Mouse (Mus musculus) neural tube, embryonic 12.5 days (tissue): Measurements from ENCODE around the gene Chd5. TPM values are rescaled to one million over a fixed set of nuclear protein-coding genes. Genes with fewer than 3 reads are reported as not detected.

ENCODE experiments used
- ATAC-seq: fragments of 200-750 bp; cut with Nextera tagmentation; 2 replicates; pipeline ENCODE4 v1.8.0; 2017; ENCODE audit warnings: low read depth, mild to moderate bottlenecking, moderate TSS enrichment, moderate library complexity; ENCODE audit not compliant: low FRiP score
- H3K27ac ChIP-seq: fragments of 300-500 bp; sonication (generic); 2 replicates; pipeline ENCODE4 v1.5.1; 2016
- H3K27me3 ChIP-seq: fragments of 300-500 bp; sonication (generic); replicated peaks from 2 replicates; pipeline ENCODE4 v1.6.1; 2016; ENCODE audit warnings: mild to moderate bottlenecking
- H3K36me3 ChIP-seq: fragments of 300-500 bp; sonication (generic); 2 replicates; pipeline ENCODE4 v1.6.1; 2016; ENCODE audit warnings: mild to moderate bottlenecking
- H3K4me1 ChIP-seq: fragments of 300-500 bp; sonication (generic); 2 replicates; pipeline ENCODE4 v1.6.1; 2016
- H3K4me2 ChIP-seq: fragments of 300-500 bp; sonication (generic); replicated peaks from 2 replicates; pipeline ENCODE4 v1.6.1; 2016; ENCODE audit warnings: mild to moderate bottlenecking
- H3K4me3 ChIP-seq: fragments of 300-500 bp; sonication (generic); 2 replicates; pipeline ENCODE4 v1.5.1; 2016
- H3K9ac ChIP-seq: fragments of 300-500 bp; sonication (generic); 2 replicates; pipeline ENCODE4 v1.6.1; 2016; ENCODE audit warnings: mild to moderate bottlenecking
- H3K9me3 ChIP-seq: fragments of 300-500 bp; sonication (generic); 2 replicates; pipeline ENCODE4 v1.6.1; 2016; ENCODE audit warnings: mild to moderate bottlenecking
- WGBS: fragments of 180-500 bp; shearing (Covaris S2); methylation state at CpG from one replicate; pipeline ENCODE4 v1.1.7; 2016; 5-methylcytosine and 5-hydroxymethylcytosine counted together
- polyA plus RNA-seq: library from polyadenylated mRNA; unstranded; fragments of >200 nt; fragmentation: Nextera tagmentation; extraction: Ambion mirVana; gene quantifications from 2 replicates; pipeline ENCODE4 v1.2.1, GENCODE M21; 2016

Gene Chd5
- polyA plus RNA-seq, 1 experiment from 2014 or later, result 6.1 TPM

DNA sequence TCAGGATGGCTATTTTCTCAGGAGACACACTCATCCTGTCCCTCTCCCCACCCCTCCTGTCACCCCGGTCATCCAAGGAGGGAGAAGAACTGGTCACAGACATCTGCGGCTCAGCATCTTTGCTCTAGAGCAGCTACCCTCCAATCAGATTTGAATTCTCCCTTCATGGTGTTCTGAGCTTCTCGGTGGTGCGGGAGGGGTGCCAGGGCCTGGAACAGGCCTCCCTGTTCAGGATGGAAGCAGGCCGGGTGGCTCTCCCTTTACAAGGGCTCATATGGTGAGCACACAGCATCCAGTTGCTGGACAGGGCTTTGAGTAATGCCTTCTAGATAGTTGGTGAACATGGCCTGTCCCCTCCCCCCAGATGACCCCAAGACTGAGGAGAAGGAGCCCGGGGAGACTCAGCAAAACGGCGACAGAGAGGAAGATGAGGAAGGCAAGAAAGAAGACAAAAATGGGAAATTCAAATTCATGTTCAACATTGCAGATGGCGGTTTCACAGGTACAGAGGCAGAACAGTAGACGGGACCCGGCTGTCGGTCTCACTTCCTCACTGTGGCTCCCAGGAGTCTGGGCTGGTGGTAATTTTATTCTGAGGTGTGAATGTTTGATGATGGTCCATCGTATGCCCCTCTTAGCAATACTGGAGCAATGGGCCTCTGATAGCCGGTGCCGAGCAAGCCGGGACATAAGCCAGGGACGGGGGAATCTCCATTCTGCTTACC is 44.2 kb downstream of the Chd5 start:
- Histone ChIP-seq H3K4me3 (no peak overlapping the region), H3K9me3 (no peaks in the 10 kb centered on the region), H3K27ac (no peak overlapping the region), H3K9ac (no peak overlapping the region), H3K27me3 (no peaks in the 10 kb centered on the region), H3K4me1 (no peaks in the 10 kb centered on the region), H3K36me3 (no peaks in the 10 kb centered on the region), H3K4me2 (no peak overlapping the region)
- WGBS, result 89% methylated on average over 17 of the region's 17 CpGs
- no peak for ATAC-seq

DNA sequence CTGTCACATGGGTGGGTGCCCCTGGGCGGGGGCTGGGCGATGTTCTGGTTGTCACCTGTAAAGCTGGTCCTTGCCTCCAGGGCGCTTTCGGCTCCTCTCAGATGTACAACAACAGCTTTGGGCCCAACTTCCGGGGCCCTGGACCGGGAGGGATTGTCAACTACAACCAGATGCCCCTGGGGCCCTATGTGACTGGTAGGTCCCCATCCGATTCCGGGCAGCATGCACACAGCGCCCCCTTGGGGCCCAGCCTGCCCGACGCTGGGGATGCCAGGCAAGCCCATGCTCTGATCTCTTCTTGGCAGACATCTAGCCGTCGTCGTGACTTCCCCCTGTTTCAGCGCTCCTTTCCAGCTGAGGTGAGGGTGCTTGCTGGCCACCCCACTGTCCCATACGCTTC is 47.2 kb downstream of the Chd5 start:
- no peaks in the 10 kb centered on the region for H3K36me3 ChIP-seq

DNA sequence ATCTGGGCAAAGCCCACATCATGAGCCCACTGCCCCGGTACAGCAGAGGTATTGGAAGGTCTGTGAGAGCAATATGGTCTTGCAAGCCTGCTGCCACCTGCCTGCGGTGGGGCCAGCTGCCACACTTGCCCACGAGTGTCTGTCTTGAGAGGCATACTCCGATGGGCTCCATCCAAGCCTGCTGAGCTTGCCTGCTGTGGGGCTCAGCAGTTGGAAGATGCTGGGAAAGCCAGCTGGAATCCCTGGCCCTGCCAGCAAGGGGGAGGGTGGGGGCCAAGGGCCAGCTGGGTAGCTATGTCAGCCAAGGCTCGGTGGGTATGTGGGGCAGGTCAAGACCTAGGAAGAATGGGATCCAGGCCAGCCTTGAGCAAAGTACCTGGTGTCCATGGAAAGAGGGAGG is 53.7 kb downstream of the Chd5 start:
- Histone ChIP-seq H3K4me2 (no peak overlapping the region), H3K9ac (no peak overlapping the region), H3K4me3 (no peak overlapping the region), H3K4me1 (0 out of 2 replicates have a peak, but pooled peaks cover 9% of the 10 kb centered on the region), H3K27me3 (no peaks in the 10 kb centered on the region), H3K27ac (no peak overlapping the region), H3K36me3 (no peaks in the 10 kb centered on the region), H3K9me3 (no peaks in the 10 kb centered on the region)
- 82% methylated on average over 5 of the region's 5 CpGs for WGBS
- ATAC-seq, result no peak

More for the DNA sequence above, 47.2 kb downstream of the Chd5 start:
- Histone ChIP-seq H3K27ac (no peak overlapping the region), H3K4me2 (no peak overlapping the region), H3K4me3 (no peak overlapping the region), H3K4me1 (no peaks in the 10 kb centered on the region), H3K9me3 (no peaks in the 10 kb centered on the region), H3K27me3 (no peaks in the 10 kb centered on the region), H3K9ac (no peak overlapping the region)
- ATAC-seq, result no peak
- WGBS, result 66% methylated on average over 16 of the region's 16 CpGs

DNA sequence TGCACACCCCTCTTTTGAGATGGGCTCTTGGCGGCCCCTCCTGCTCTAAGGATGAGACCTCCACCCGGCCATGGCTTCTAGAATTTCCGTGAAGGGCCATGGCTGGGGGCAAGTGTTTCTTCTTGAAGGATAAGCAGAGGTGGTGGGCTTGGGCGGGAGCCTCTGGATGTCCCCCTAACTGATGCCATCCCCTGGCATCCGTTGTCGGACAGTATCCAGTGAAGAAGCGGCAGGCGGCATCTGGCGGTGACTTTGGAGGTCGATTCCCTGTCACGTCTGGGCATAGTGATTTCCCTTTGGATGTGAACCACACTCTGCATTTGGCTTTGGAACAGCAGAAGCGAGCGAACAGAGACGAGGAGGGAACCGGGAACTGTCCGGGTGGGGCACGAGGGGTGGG is 54.2 kb downstream of the Chd5 start:
- H3K9me3 ChIP-seq, result no peaks in the 10 kb centered on the region
- no peak for ATAC-seq
- no peaks in the 10 kb centered on the region for H3K36me3 ChIP-seq
- 0 out of 2 replicates have a peak, but pooled peaks cover 9% of the 10 kb centered on the region for H3K4me1 ChIP-seq
- no peaks in the 10 kb centered on the region for H3K27me3 ChIP-seq
- H3K27ac ChIP-seq, result no peak overlapping the region
- no peak overlapping the region for H3K4me2 ChIP-seq
- 87% methylated on average over 17 of the region's 17 CpGs for WGBS
- H3K9ac ChIP-seq, result no peak overlapping the region
- no peak overlapping the region for H3K4me3 ChIP-seq

DNA sequence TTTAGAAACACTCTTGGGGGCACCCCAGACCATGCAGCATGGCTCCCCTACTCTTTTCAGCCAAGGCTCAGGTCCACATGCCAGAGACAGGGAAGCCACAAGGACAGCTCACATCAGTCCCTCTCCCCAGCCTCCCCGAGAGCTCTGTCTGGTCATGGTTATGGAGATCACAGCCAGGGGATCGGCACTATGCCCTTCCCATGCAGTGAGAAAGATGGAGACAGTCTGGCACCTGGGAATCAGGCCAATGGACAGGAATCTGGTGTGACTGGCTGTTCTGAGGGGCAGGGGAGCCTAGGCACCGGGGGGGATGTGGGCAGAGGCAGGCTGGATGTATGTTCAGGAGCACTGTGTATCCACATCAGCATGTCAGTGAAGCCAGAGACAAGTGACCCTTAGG is 60.5 kb downstream of the Chd5 start:
- no peaks in the 10 kb centered on the region for H3K9me3 ChIP-seq
- no peak overlapping the region for H3K27ac ChIP-seq
- WGBS, result 76% methylated on average over 3 of the region's 3 CpGs
- no peak overlapping the region for H3K4me2 ChIP-seq
- no peak overlapping the region for H3K9ac ChIP-seq
- ATAC-seq, result no peak
- no peak overlapping the region for H3K4me3 ChIP-seq
- H3K27me3 ChIP-seq, result no peaks in the 10 kb centered on the region
- no peaks in the 10 kb centered on the region for H3K36me3 ChIP-seq
- H3K4me1 ChIP-seq, result 0 out of 2 replicates have a peak, but pooled peaks cover 8% of the 10 kb centered on the region

DNA sequence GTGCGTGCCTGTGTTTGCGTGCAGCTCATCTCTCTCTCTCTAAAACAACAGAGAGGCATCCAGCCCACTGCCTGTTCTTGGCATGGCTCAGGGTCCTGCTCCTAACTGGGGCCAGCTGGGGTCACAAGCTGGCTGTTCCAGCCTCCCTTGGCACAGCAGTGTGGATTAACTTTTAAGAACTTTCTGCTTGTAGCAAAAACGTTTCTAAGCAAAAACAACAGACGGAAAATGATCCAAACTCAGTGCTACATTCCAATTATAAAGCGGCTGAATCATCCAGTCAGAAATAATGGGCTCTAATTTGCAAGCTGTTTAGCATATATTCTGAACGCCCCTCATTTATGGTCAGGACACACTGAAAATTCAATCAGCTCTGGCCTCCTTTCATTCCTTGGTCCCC is 66.7 kb downstream of the Chd5 start:
- no peak overlapping the region for H3K4me3 ChIP-seq
- peaks cover 8% of the 10 kb centered on the region; the same call in 1 of the 2 replicates for H3K4me1 ChIP-seq
- no peaks in the 10 kb centered on the region for H3K9me3 ChIP-seq
- no peak for ATAC-seq
- H3K9ac ChIP-seq, result no peak overlapping the region
- H3K27me3 ChIP-seq, result no peaks in the 10 kb centered on the region
- H3K27ac ChIP-seq, result no peak overlapping the region
- 74% methylated on average over 6 of the region's 6 CpGs for WGBS
- no peaks in the 10 kb centered on the region for H3K36me3 ChIP-seq
- no peak overlapping the region for H3K4me2 ChIP-seq

DNA sequence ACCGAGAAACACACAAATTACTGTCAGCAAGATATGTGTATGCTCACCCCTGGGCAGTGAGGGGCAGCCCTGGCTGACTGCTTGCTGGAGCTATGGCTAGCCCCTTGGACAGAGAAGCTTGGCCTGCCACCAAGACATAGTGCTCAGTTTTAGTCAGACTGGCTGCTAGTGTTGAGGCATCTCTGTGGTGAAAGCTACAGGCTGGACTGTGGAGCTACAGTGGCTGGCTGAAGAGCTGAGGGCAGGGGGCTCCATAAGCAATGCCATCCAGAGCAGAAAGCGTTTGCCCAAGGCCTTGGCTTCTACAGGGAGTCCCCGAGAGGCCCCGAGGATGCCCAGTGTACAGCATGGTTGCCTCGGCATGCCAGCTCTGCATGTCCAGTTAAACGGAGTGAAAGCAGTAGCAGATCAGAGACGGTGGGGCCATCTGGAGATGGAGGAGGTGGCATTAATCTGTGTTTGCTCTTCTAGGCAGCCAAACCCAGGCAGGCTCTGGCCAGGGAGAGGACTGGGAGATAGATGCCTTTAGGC is 67.3 kb downstream of the Chd5 start:
- ATAC-seq, result no peak
- H3K27me3 ChIP-seq, result no peaks in the 10 kb centered on the region
- no peaks in the 10 kb centered on the region for H3K9me3 ChIP-seq
- H3K4me2 ChIP-seq, result no peak overlapping the region
- H3K27ac ChIP-seq, result no peak overlapping the region
- H3K4me3 ChIP-seq, result no peak overlapping the region
- H3K36me3 ChIP-seq, result no peaks in the 10 kb centered on the region
- no peak overlapping the region for H3K9ac ChIP-seq
- peaks cover 5% of the 10 kb centered on the region; the same call in 1 of the 2 replicates for H3K4me1 ChIP-seq
- 86% methylated on average over 7 of the region's 7 CpGs for WGBS

GRCm38 (mm10) chr4:152406531-152406930 is 68.1 kb downstream of the Chd5 start:
- Histone ChIP-seq H3K9me3 (no peaks in the 10 kb centered on the region), H3K4me2 (no peak overlapping the region), H3K27me3 (no peaks in the 10 kb centered on the region), H3K9ac (no peak overlapping the region), H3K27ac (no peak overlapping the region), H3K36me3 (no peaks in the 10 kb centered on the region), H3K4me1 (peaks cover 2% of the 10 kb centered on the region; the same call in 1 of the 2 replicates), H3K4me3 (no peak overlapping the region)
- ATAC-seq, result no peak
- WGBS, result 88% methylated on average over 8 of the region's 8 CpGs

DNA sequence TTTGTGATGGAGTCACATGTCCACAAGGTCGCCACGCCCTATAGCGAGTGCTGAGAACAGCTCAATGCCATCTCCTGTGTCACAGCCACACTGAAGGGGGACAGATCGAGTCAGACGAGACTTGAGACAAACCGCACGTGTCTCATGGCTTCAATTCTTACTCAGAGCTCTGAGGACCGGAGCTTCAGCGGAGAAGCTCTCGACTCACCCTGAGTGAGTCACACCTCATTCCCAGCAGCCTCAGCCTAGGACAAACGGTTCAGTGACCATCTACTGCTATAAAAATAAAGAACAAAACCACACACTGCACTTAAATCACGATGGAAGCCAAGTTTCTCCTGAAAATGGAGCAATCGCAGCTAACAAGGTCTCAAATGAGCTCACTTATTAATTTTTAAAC is 72.5 kb downstream of the Chd5 start:
- no peaks in the 10 kb centered on the region for H3K27me3 ChIP-seq
- H3K36me3 ChIP-seq, result no peaks in the 10 kb centered on the region
- no peaks in the 10 kb centered on the region for H3K9me3 ChIP-seq
- 0 out of 2 replicates have a peak, but pooled peaks cover 4% of the 10 kb centered on the region for H3K4me1 ChIP-seq
- H3K27ac ChIP-seq, result no peak overlapping the region
- no peak overlapping the region for H3K9ac ChIP-seq
- H3K4me2 ChIP-seq, result no peak overlapping the region
- 77% methylated on average over 13 of the region's 13 CpGs for WGBS
- ATAC-seq, result no peak
- H3K4me3 ChIP-seq, result no peak overlapping the region

DNA sequence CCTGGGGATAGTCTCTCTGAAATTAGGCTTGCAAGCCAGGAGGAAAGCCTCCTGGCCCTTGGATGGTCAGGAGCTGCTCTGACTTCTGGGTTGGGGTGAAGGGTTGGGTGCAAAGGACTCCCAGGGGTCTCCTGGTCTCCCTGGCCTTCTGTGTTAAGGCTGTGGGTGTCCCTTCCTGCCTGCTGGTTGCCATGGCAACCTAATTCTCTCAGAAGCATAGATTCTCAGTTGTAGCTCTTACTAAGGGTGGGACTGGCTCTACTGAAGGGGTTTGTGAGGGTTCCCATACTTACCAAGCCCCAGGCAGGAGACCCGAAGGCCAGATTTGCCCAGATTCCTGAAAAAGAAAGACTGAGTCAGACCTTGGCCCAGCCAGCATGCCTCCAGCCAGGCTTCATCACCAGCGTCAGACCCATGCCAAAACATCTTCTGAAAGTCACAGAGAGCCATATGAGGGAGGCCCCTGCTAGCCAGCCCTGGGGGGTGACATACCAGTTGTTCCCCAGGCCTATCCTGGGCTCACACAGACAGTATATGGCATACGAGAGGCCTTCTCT is 74.2 kb downstream of the Chd5 start:
- no peak overlapping the region for H3K4me3 ChIP-seq
- no peaks in the 10 kb centered on the region for H3K9me3 ChIP-seq
- H3K4me2 ChIP-seq, result no peak overlapping the region
- no peak overlapping the region for H3K27ac ChIP-seq
- 0 out of 2 replicates have a peak, but pooled peaks cover 4% of the 10 kb centered on the region for H3K4me1 ChIP-seq
- ATAC-seq, result no peak
- no peaks in the 10 kb centered on the region for H3K27me3 ChIP-seq
- 88% methylated on average over 3 of the region's 3 CpGs for WGBS
- H3K9ac ChIP-seq, result no peak overlapping the region
- no peaks in the 10 kb centered on the region for H3K36me3 ChIP-seq

GRCm38 (mm10) chr4:152418229-152419060 is 80.0 kb downstream of the Chd5 start:
- Histone ChIP-seq H3K9ac (no peak overlapping the region), H3K4me1 (peaks cover 11% of the 10 kb centered on the region), H3K27me3 (no peaks in the 10 kb centered on the region), H3K9me3 (no peaks in the 10 kb centered on the region), H3K4me3 (no peak overlapping the region), H3K36me3 (no peaks in the 10 kb centered on the region), H3K4me2 (0 out of 2 replicates have a peak overlapping the region, but pooled peaks have one; percentile 16), H3K27ac (0 out of 2 replicates have a peak overlapping the region, but pooled peaks have one; percentile 7)
- ATAC-seq, result no peak
- 43% methylated on average over 28 of the region's 28 CpGs for WGBS

GRCm38 (mm10) chr4:152423576-152423975 is 85.1 kb downstream of the Chd5 start:
- Histone ChIP-seq H3K27me3 (no peaks in the 10 kb centered on the region), H3K4me3 (no peak overlapping the region), H3K9me3 (no peaks in the 10 kb centered on the region), H3K9ac (no peak overlapping the region), H3K4me1 (peaks cover 8% of the 10 kb centered on the region), H3K4me2 (no peak overlapping the region), H3K36me3 (no peaks in the 10 kb centered on the region), H3K27ac (no peak overlapping the region)
- 92% methylated on average over 6 of the region's 6 CpGs for WGBS
- ATAC-seq, result no peak
